Mouse (Mus musculus) megakaryocyte, embryonic 14.5 days (primary cell): Measurements from ENCODE around the gene Bcl11b. TPM values are rescaled to one million over a fixed set of nuclear protein-coding genes. Genes with fewer than 3 reads are reported as not detected.

ENCODE experiments used
- H3K27me3 ChIP-seq: replicated peaks from 2 replicates; pipeline ENCODE3; 2012; ENCODE audit warnings: inconsistent platforms
- H3K36me3 ChIP-seq: replicated peaks from 2 replicates; pipeline ENCODE3; 2012; ENCODE audit warnings: low read length, inconsistent platforms, mixed read lengths
- H3K4me1 ChIP-seq: 2 replicates; pipeline ENCODE4 v1.6.1; 2012; ENCODE audit warnings: inconsistent platforms
- H3K4me3 ChIP-seq: replicated peaks from 2 replicates; pipeline ENCODE3; 2012; ENCODE audit warnings: moderate library complexity, mild to moderate bottlenecking, inconsistent platforms
- H3K9me3 ChIP-seq: 2 replicates; pipeline ENCODE4 v1.6.1; 2012; ENCODE audit warnings: inconsistent platforms
- FLI1 ChIP-seq: IDR thresholded peaks from 2 replicates; pipeline ENCODE4 v1.6.1; 2012; ENCODE audit warnings: low read length, inconsistent platforms, mixed read lengths
- GATA1 ChIP-seq: IDR thresholded peaks from 3 replicates; pipeline ENCODE4 v1.6.1; 2012; ENCODE audit warnings: mixed read lengths, low read length, inconsistent platforms, borderline replicate concordance
- polyA plus RNA-seq: library from polyadenylated mRNA; stranded (reverse); fragments of >175 nt; gene quantifications from 2 replicates; pipeline ENCODE4 v1.2.3, GENCODE M21; 2012; ENCODE audit warnings: low replicate concordance; ENCODE audit not compliant: insufficient read depth

Gene Bcl11b
- polyA plus RNA-seq, 1 experiment = 0.07 TPM

DNA sequence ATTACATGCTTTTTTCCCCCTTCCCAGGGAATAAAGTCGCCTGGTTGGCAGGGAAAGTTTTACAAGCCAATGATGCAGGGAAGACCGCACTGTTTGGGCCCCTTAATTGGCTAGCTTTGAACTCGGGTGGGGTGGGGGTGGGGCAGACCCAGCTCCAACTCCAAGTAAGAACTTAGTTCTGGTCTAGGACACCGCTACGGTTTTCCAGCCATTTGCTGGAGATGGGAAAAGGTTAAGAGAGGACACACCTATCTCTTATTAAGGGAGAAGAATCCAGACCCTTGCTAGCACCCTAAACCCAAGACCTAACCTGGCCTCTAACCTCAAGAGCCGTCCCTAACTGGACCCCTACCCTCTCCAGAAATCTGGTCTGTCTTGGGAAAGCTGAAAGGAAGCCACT lies 22.2 kb downstream of the Bcl11b start:
- TF ChIP-seq FLI1 = no peak
- TF ChIP-seq GATA1 = no peak
- Histone ChIP-seq H3K4me1 (0 out of 2 replicates have a peak, but pooled peaks cover 4% of the 10 kb centered on the region), H3K36me3 (no peaks in the 10 kb centered on the region), H3K27me3 (peaks cover 77% of the 10 kb centered on the region), H3K4me3 (no peak overlapping the region), H3K9me3 (0 out of 2 replicates have a peak, but pooled peaks cover 3% of the 10 kb centered on the region)

- Histone ChIP-seq H3K4me1 (0 out of 2 replicates have a peak, but pooled peaks cover 4% of the 10 kb centered on the region), H3K27me3 (peaks cover 79% of the 10 kb centered on the region), H3K36me3 (no peaks in the 10 kb centered on the region), H3K9me3 (0 out of 2 replicates have a peak, but pooled peaks cover 3% of the 10 kb centered on the region), H3K4me3 (peak overlapping the region; percentile 46)
- TF ChIP-seq GATA1 = no peak
- TF ChIP-seq FLI1 = no peak
These were observed 23.0 kb downstream of the Bcl11b start for GRCm38 (mm10) chr12:107980261-107980961.

GRCm38 (mm10) chr12:107979710-107980260 lies 23.6 kb downstream of the Bcl11b start:
- Histone ChIP-seq H3K4me1 (0 out of 2 replicates have a peak, but pooled peaks cover 4% of the 10 kb centered on the region), H3K9me3 (0 out of 2 replicates have a peak, but pooled peaks cover 3% of the 10 kb centered on the region), H3K27me3 (peaks cover 78% of the 10 kb centered on the region), H3K36me3 (no peaks in the 10 kb centered on the region), H3K4me3 (no peak overlapping the region)
- no peak for TF ChIP-seq GATA1
- no peak for TF ChIP-seq FLI1

- no peak for TF ChIP-seq GATA1
- TF ChIP-seq FLI1 = no peak
- 0 out of 2 replicates have a peak, but pooled peaks cover 4% of the 10 kb centered on the region for H3K4me1 ChIP-seq
- H3K36me3 ChIP-seq = no peaks in the 10 kb centered on the region
- H3K27me3 ChIP-seq = peaks cover 78% of the 10 kb centered on the region
- no peak overlapping the region for H3K4me3 ChIP-seq
- H3K9me3 ChIP-seq = 0 out of 2 replicates have a peak, but pooled peaks cover 3% of the 10 kb centered on the region
These were observed 24.6 kb downstream of the Bcl11b start for GRCm38 (mm10) chr12:107978736-107979255.

- H3K27me3 ChIP-seq = peaks cover 75% of the 10 kb centered on the region
- 0 out of 2 replicates have a peak, but pooled peaks cover 4% of the 10 kb centered on the region for H3K4me1 ChIP-seq
- H3K9me3 ChIP-seq = 0 out of 2 replicates have a peak, but pooled peaks cover 3% of the 10 kb centered on the region
- no peaks in the 10 kb centered on the region for H3K36me3 ChIP-seq
- no peak overlapping the region for H3K4me3 ChIP-seq
- TF ChIP-seq FLI1 (no peak), GATA1 (no peak)
These were observed 25.3 kb downstream of the Bcl11b start for GRCm38 (mm10) chr12:107978063-107978462.

DNA sequence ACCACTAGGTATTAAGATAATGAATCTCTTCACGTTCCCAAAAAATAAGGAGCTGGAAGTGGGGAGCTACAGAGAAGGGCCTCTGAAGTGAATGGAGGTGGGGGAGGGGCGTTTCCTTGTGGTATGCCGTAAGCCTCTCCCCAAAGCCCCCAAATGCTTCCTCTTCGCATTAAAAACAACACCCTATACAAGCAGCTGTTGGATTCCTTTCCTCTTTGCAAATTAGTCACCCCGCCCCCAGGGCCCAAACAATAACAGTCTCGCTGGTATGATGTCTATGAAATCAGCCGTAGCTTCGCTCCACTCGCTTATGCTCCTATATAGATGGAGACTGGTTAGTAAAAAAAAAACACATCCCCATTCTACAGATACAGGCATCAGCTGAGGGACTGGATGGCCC lies 25.9 kb downstream of the Bcl11b start:
- no peak for TF ChIP-seq FLI1
- TF ChIP-seq GATA1 = no peak
- H3K4me1 ChIP-seq = 0 out of 2 replicates have a peak, but pooled peaks cover 4% of the 10 kb centered on the region
- H3K27me3 ChIP-seq = peaks cover 73% of the 10 kb centered on the region
- H3K4me3 ChIP-seq = no peak overlapping the region
- no peaks in the 10 kb centered on the region for H3K36me3 ChIP-seq
- 0 out of 2 replicates have a peak, but pooled peaks cover 3% of the 10 kb centered on the region for H3K9me3 ChIP-seq

- H3K27me3 ChIP-seq = peaks cover 75% of the 10 kb centered on the region
- 0 out of 2 replicates have a peak, but pooled peaks cover 4% of the 10 kb centered on the region for H3K4me1 ChIP-seq
- 0 out of 2 replicates have a peak, but pooled peaks cover 3% of the 10 kb centered on the region for H3K9me3 ChIP-seq
- H3K4me3 ChIP-seq = no peak overlapping the region
- TF ChIP-seq FLI1 = no peak
- no peak for TF ChIP-seq GATA1
- no peaks in the 10 kb centered on the region for H3K36me3 ChIP-seq
These were observed 26.3 kb downstream of the Bcl11b start for GRCm38 (mm10) chr12:107977086-107977485.

GRCm38 (mm10) chr12:107976571-107977001 lies 26.8 kb downstream of the Bcl11b start:
- Histone ChIP-seq H3K4me1 (0 out of 2 replicates have a peak, but pooled peaks cover 4% of the 10 kb centered on the region), H3K36me3 (no peaks in the 10 kb centered on the region), H3K27me3 (peaks cover 71% of the 10 kb centered on the region)

GRCm38 (mm10) chr12:107975897-107976570 lies 27.4 kb downstream of the Bcl11b start:
- H3K4me1 ChIP-seq = 0 out of 2 replicates have a peak, but pooled peaks cover 4% of the 10 kb centered on the region
- no peak for TF ChIP-seq GATA1
- TF ChIP-seq FLI1 = no peak
- H3K27me3 ChIP-seq = peaks cover 70% of the 10 kb centered on the region
- no peaks in the 10 kb centered on the region for H3K36me3 ChIP-seq
- H3K9me3 ChIP-seq = peaks cover 8% of the 10 kb centered on the region
- no peak overlapping the region for H3K4me3 ChIP-seq

More at GRCm38 (mm10) chr12:107976571-107977001, 26.8 kb downstream of the Bcl11b start:
- Histone ChIP-seq H3K4me3 (no peak overlapping the region), H3K9me3 (0 out of 2 replicates have a peak, but pooled peaks cover 3% of the 10 kb centered on the region)
- TF ChIP-seq GATA1 (no peak), FLI1 (no peak)
